Mouse (Mus musculus): ENCODE results near the gene Pik3ap1. TPM values are rescaled to one million over a fixed set of nuclear protein-coding genes. Genes with fewer than 3 reads are reported as not detected.

The Pik3ap1 gene
- total and polyA plus RNA-seq, 3 experiments, result 26.7 to 106 (median 37.4) TPM

DNA sequence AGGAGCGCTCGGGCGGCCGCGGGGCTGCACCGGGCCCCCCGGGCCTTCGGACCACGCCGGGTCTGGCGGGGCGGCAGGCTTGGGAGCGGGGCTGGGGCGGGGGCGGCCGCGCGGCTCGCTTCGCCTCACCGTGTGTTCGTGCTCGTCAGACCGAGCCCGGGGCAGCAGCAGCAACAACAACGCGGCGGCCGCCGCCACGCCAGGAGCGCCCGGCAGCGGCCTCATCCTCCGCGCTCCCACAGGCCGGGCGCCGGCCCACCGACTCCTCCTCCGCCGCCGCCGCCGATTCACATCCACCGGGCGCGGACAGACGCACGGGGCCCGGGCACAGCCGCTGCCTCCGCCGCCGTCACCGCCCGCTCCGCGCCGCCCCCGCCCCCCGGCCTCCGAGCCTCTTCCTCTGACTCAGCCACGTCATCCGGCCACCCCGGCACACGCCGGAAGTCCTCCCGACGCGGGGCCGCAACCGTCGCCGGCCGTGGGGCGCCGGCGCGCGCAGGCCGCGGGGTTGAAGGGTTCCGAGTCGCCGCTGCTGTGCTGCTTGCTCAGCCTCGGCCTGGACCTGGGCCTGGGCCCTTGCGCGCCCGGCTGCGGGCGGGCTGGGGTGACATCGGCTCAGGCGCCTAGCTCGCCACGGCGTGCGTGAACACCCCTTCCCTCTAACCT is 121.1 kb downstream of the Pik3ap1 start, which contains the start of gene Tm9sf3 (continued):
- TF ChIP-seq JUN (IDR thresholded peaks at IDR 0.05; ENCODE audit: insufficient read depth, low read depth, low read length), result no peak
- TF ChIP-seq TCF12 (IDR thresholded peaks at IDR 0.05; ENCODE audit: low read depth, low read length), result peak; percentile 86
- no peak for TF ChIP-seq GABPA (IDR thresholded peaks at IDR 0.05; ENCODE audit: insufficient replicate concordance, low read depth, low read length)
- no peak for TF ChIP-seq RCOR1 (conservative IDR thresholded peaks at IDR 0.05; ENCODE audit: low read depth, low read length)
- no peak for TF ChIP-seq CTCF (conservative IDR thresholded peaks at IDR 0.05 in 1 of 2, IDR thresholded peaks at IDR 0.05 in 1 of 2; ENCODE audit: low read depth in 2 of 2, low read length in 2 of 2)
- peak; percentile 78; the same call in 1 of the 2 replicates for TF ChIP-seq KAT2A (IDR thresholded peaks at IDR 0.05; ENCODE audit: insufficient replicate concordance, low read length)
- TF ChIP-seq SMC3 (IDR thresholded peaks at IDR 0.05; ENCODE audit: low read depth, low read length), result no peak

DNA sequence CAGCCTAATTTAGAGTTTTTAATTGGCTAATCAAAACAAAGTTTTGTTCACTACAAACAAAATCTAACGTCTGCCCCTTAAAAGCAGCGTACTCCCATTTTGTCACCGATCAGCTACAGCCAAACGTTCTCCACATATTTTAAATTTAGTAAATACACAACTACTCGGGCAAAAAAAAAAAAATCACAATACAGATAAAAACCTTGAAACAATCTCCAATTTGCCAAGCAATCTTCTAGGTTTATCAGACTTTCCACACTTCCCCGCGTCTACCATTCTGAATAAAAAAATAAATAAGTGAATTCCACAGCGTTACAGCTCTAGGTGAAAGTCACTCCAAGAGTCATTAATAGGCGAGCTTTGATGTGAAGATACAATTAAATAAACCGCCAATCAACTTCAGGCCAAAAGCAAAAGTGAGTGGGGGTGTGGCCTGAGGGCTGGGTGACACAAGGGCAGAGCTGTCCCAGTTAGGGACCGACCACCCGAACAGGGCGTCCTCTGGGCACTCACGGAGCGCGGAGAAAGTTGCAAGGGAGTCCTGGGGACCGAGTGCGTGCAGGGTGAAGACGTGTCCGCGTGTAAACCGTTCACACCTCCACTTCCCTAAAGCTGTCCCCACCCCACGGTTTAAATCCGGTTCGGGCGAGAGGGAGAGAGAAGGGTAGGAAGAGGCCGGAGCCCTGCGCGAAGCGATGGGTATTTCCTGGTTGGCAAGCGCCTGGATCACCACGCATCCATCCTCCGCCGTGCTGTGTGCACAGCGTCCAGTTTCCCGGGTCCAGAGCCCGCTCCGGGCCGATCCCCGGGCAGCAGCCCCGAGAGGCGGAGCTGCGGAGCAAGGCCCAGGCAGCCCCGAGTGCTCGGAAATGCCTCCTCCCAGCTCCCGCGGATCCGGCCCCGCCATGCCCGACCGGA is 121.9 kb downstream of the Pik3ap1 start:
- Histone ChIP-seq H3K79me2 (replicated peaks; ENCODE audit: control insufficient read depth, extremely low read depth, insufficient read depth, poor library complexity, severe bottlenecking) (peaks cover 46% of the 10 kb centered on the region), H3K9me3 (replicated peaks; ENCODE audit: low read length) (no peaks in the 10 kb centered on the region), H3K36me3 (replicated peaks in 1 of 2; ENCODE audit: control insufficient read depth in 1 of 2, insufficient read depth in 1 of 2, low read length in 1 of 2) (peaks cover 0 to 25% of the 10 kb centered on the region in 2 experiments), H3K4me2 (ENCODE audit: insufficient read depth, low read depth, poor library complexity, severe bottlenecking) (peak overlapping the region; percentile 37; the same call in 1 of the 2 replicates), H3K9ac (ENCODE audit: insufficient read depth, low read depth) (peak overlapping the region; percentile 92), H3K27me3 (replicated peaks) (no peaks in the 10 kb centered on the region), H3K4me3 (replicated peaks in 1 of 3; ENCODE audit: low read depth in 2 of 3, low read length in 2 of 3, poor library complexity in 1 of 3) (peak overlapping the region; percentile 82 to 85 (median 85)), H3K27ac (ENCODE audit: insufficient read depth, low read depth) (peak overlapping the region; percentile 79), H3K4me1 (ENCODE audit: control insufficient read depth in 1 of 2, insufficient read depth in 2 of 2) (peaks cover 7 to 44% of the 10 kb centered on the region in 2 experiments)
- in situ Hi-C loops (cut with MboI; ENCODE audit: low pct_ligation_motif_present, low pct_unique_long_range_greater_than_20kb, low sequenced_read_pairs) (no loop called here), dilution Hi-C loops (cut with MboI; ENCODE audit: extremely low pct_ligation_motif_present, extremely low pct_unique_long_range_greater_than_20kb, low sequenced_read_pairs) (no loop called here)
- peak; percentile 62 for DNase-seq (ENCODE audit: extremely low read depth)
- no peak for TF ChIP-seq USF2 (conservative IDR thresholded peaks at IDR 0.05; ENCODE audit: low read depth, low read length)
- TF ChIP-seq JUND (conservative IDR thresholded peaks at IDR 0.05; ENCODE audit: low read depth, low read length), result no peak
- no peak for TF ChIP-seq RAD21 (IDR thresholded peaks at IDR 0.05; ENCODE audit: low read depth, low read length)
- no peak for TF ChIP-seq MAFK (IDR thresholded peaks at IDR 0.05; ENCODE audit: insufficient replicate concordance, low read length)
- TF ChIP-seq JUN (IDR thresholded peaks at IDR 0.05; ENCODE audit: insufficient read depth, low read depth, low read length), result no peak
- peak; percentile 35 for TF ChIP-seq HCFC1 (IDR thresholded peaks at IDR 0.05; ENCODE audit: low read depth, low read length)
- no peak for TF ChIP-seq EP300 (IDR thresholded peaks at IDR 0.05; ENCODE audit: low read length)
- TF ChIP-seq POLR2A (IDR thresholded peaks at IDR 0.05; ENCODE audit: low read depth, low read length), result peak; percentile 34; the same call in 1 of the 2 replicates
- TF ChIP-seq MYC (IDR thresholded peaks at IDR 0.05; ENCODE audit: low read depth, low read length), result peak; percentile 77; the same call in 1 of the 2 replicates
- TF ChIP-seq RCOR1 (conservative IDR thresholded peaks at IDR 0.05; ENCODE audit: low read depth, low read length), result no peak
- TF ChIP-seq SMC3 (IDR thresholded peaks at IDR 0.05; ENCODE audit: low read depth, low read length), result no peak
- no peak for TF ChIP-seq POLR2AphosphoS2 (IDR thresholded peaks at IDR 0.05; ENCODE audit: low read depth, low read length)
- peak; percentile 35; the same call in 1 of the 2 replicates for TF ChIP-seq NELFE (IDR thresholded peaks at IDR 0.05; ENCODE audit: low read depth, low read length)
- no peak for TF ChIP-seq ETS1 (conservative IDR thresholded peaks at IDR 0.05; ENCODE audit: low read depth, low read length)
- no peak for TF ChIP-seq KAT2A (IDR thresholded peaks at IDR 0.05; ENCODE audit: insufficient replicate concordance, low read length)
- TF ChIP-seq CHD1 (IDR thresholded peaks at IDR 0.05; ENCODE audit: low read depth, low read length), result no peak
- TF ChIP-seq UBTF (IDR thresholded peaks at IDR 0.05; ENCODE audit: low read depth, low read length), result peak; percentile 92
- TF ChIP-seq PAX5 (IDR thresholded peaks at IDR 0.05; ENCODE audit: low read length), result no peak
- TF ChIP-seq MAX (IDR thresholded peaks at IDR 0.05; ENCODE audit: low read length), result peak; percentile 39
- no peak for TF ChIP-seq ZKSCAN1 (IDR thresholded peaks at IDR 0.05; ENCODE audit: borderline replicate concordance, low read depth, low read length)
- TF ChIP-seq ZMIZ1 (IDR thresholded peaks at IDR 0.05; ENCODE audit: low read depth, low read length), result no peak
- TF ChIP-seq E2F4 (IDR thresholded peaks at IDR 0.05; ENCODE audit: insufficient replicate concordance, low read depth, low read length), result no peak
- no peak for TF ChIP-seq ZNF384 (IDR thresholded peaks at IDR 0.05; ENCODE audit: low read depth, low read length)
- peak; percentile 79 for TF ChIP-seq MXI1 (IDR thresholded peaks at IDR 0.05; ENCODE audit: low read depth, low read length)
- no peak for TF ChIP-seq GABPA (IDR thresholded peaks at IDR 0.05; ENCODE audit: insufficient replicate concordance, low read depth, low read length)
- TF ChIP-seq ZC3H11A (IDR thresholded peaks at IDR 0.05; ENCODE audit: low read depth, low read length), result no peak
- no peak for TF ChIP-seq MEF2A (IDR thresholded peaks at IDR 0.05; ENCODE audit: borderline replicate concordance, low read depth, low read length)
- no peak for TF ChIP-seq BHLHE40 (IDR thresholded peaks at IDR 0.05; ENCODE audit: low read depth, low read length)
- TF ChIP-seq CTCF (conservative IDR thresholded peaks at IDR 0.05 in 1 of 2, IDR thresholded peaks at IDR 0.05 in 1 of 2; ENCODE audit: low read depth in 2 of 2, low read length in 2 of 2), result no peak
- no peak; the same call in 1 of the 2 replicates for TF ChIP-seq TCF12 (IDR thresholded peaks at IDR 0.05; ENCODE audit: low read depth, low read length)
- no peak for TF ChIP-seq USF1 (IDR thresholded peaks at IDR 0.05; ENCODE audit: low read depth, low read length)
- no peak for TF ChIP-seq CHD2 (IDR thresholded peaks at IDR 0.05; ENCODE audit: low read length)

Data from CH12.LX (cell line).